Mouse (Mus musculus) limb, embryonic 11.5 days (tissue): ENCODE data around the gene Dlgap5. TPM values are rescaled to one million over a fixed set of nuclear protein-coding genes. Genes with fewer than 3 reads are reported as not detected.
A peak's percentile ranks its signal among the peaks of the same experiment; 100 is the strongest.

Experiments
- ATAC-seq: fragments of 200-750 bp; cut with Nextera tagmentation; 2 replicates; pipeline ENCODE4 v1.8.0; 2017; ENCODE audit warnings: low read depth; ENCODE audit not compliant: insufficient number of reproducible peaks, low FRiP score, low TSS enrichment
- DNase-seq: peaks from one replicate; pipeline ENCODE4 v3.0.0-alpha.2; 2015; ENCODE audit warnings: low spot score
- H3K27ac ChIP-seq: fragments of 300-500 bp; sonication (generic); replicated peaks from 2 replicates; pipeline ENCODE4 v1.5.1; 2014; ENCODE audit warnings: low read depth, mild to moderate bottlenecking, low read length
- H3K27me3 ChIP-seq: fragments of 300-500 bp; sonication (generic); 2 replicates; pipeline ENCODE4 v1.6.1; 2014; ENCODE audit warnings: mild to moderate bottlenecking, low read length, mixed read lengths; ENCODE audit not compliant: control insufficient read depth, insufficient read depth
- H3K36me3 ChIP-seq: fragments of 300-500 bp; sonication (generic); 2 replicates; pipeline ENCODE4 v1.6.1; 2014; ENCODE audit warnings: mild to moderate bottlenecking, low read length, moderate library complexity, mixed read lengths; ENCODE audit not compliant: control insufficient read depth, insufficient read depth
- H3K4me1 ChIP-seq: fragments of 300-500 bp; sonication (generic); 2 replicates; pipeline ENCODE4 v1.6.1; 2014; ENCODE audit warnings: low read length, mixed read lengths; ENCODE audit not compliant: control insufficient read depth, insufficient read depth
- H3K4me2 ChIP-seq: fragments of 300-500 bp; sonication (generic); 2 replicates; pipeline ENCODE4 v1.6.1; 2014; ENCODE audit warnings: low read depth, mild to moderate bottlenecking, moderate library complexity; ENCODE audit not compliant: severe bottlenecking
- H3K4me3 ChIP-seq: fragments of 300-500 bp; sonication (generic); 2 replicates; pipeline ENCODE4 v1.5.1; 2014; ENCODE audit warnings: low read depth, low read length
- H3K9ac ChIP-seq: fragments of 300-500 bp; sonication (generic); 2 replicates; pipeline ENCODE4 v1.6.1; 2014; ENCODE audit warnings: mild to moderate bottlenecking, low read length
- H3K9me3 ChIP-seq: fragments of 300-500 bp; sonication (generic); 2 replicates; pipeline ENCODE4 v1.6.1; 2016; ENCODE audit warnings: low read length; ENCODE audit not compliant: control insufficient read depth
- WGBS: fragments of 180-500 bp; shearing (Covaris S2); extraction: QIAGEN DNeasy Blood & Tissue Kit; methylation state at CpG from one replicate; pipeline ENCODE4 v1.1.7; 2014; 5-methylcytosine and 5-hydroxymethylcytosine counted together
- polyA plus RNA-seq: library from polyadenylated mRNA; unstranded; fragments of >200 nt; fragmentation: Nextera tagmentation; extraction: Ambion mirVana; gene quantifications from 2 replicates; pipeline ENCODE4 v1.2.1, GENCODE M21; 2014

Gene Dlgap5
- polyA plus RNA-seq, 1 experiment from 2014 or later: 79.6 TPM

DNA sequence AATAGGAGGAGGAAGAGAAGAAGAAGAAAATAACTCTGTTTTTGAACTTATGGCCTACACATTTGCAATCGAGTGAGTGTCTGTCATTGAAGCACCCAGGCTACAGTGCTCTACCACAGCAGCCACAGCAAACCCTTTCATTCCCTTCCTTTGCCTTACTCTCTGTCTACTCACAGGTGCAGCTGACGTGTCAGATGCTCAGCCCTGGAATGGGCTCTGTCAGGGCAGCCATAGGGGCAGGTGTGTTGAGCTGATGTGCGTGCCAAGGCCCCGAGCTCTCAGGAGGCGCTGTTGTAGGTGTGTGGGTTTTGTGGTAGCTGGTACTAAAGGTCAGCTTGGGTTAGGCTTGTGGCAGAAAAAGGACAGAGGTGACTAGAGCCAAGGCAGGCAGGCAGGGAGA is 48.5 kb downstream of the Dlgap5 start:
- WGBS: 91% methylated on average over 5 of the region's 5 CpGs
- H3K4me1 ChIP-seq: no peaks in the 10 kb centered on the region
- H3K27me3 ChIP-seq: peaks cover 21% of the 10 kb centered on the region
- no peaks in the 10 kb centered on the region for H3K9me3 ChIP-seq
- H3K9ac ChIP-seq: no peak overlapping the region
- H3K4me2 ChIP-seq: no peak overlapping the region
- no peaks in the 10 kb centered on the region for H3K36me3 ChIP-seq
- ATAC-seq: no peak
- H3K27ac ChIP-seq: no peak overlapping the region
- no peak overlapping the region for H3K4me3 ChIP-seq
- DNase-seq: no peak

DNA sequence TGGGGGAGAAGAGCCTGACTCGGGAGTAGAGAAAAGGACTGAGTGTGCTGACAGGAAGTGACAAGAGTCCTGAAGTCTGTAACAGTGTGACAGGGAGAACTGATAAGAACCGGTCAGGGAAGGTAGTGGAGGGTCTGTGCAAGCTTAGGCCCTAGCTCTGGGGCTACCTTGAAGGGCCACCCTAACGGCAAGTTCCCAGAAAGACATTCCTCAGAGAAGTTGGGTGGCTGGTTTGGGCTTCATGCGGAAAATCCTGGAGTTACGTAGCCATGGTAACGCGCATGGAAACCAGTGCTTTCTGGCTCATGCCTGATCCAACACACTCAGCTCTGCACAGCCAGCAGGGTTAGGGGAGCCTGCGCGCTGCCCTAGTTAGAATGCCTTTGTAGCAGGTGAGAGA is 50.7 kb downstream of the Dlgap5 start, which contains the start of gene Lgals3:
Gene Lgals3, plus strand, starts transcription at position 291 of the 400 bp plus-strand sequence.
- 57% methylated on average over 9 of the region's 9 CpGs for WGBS
- Histone ChIP-seq H3K27ac (no peak within 1 kb of the TSS), H3K4me3 (no peak within 1 kb of the TSS), H3K36me3 (no peaks in the 10 kb centered on the region), H3K4me1 (no peaks in the 10 kb centered on the region), H3K27me3 (0 out of 2 replicates have a peak, but pooled peaks cover 2% of the 10 kb centered on the region), H3K4me2 (no peak within 1 kb of the TSS), H3K9ac (no peak within 1 kb of the TSS), H3K9me3 (no peaks in the 10 kb centered on the region)
- DNase-seq (peak; percentile 55), ATAC-seq (peak; percentile 47; the same call in 1 of the 2 replicates)

GRCm38 (mm10) chr14:47366881-47367321 is 51.3 kb downstream of the Dlgap5 start:
- Histone ChIP-seq H3K9ac (no peak overlapping the region), H3K4me2 (no peak overlapping the region), H3K36me3 (no peaks in the 10 kb centered on the region), H3K27ac (no peak overlapping the region), H3K4me1 (no peaks in the 10 kb centered on the region), H3K9me3 (no peaks in the 10 kb centered on the region), H3K4me3 (no peak overlapping the region), H3K27me3 (0 out of 2 replicates have a peak, but pooled peaks cover 2% of the 10 kb centered on the region)
- 58% methylated on average over 7 of the region's 7 CpGs for WGBS
- ATAC-seq: no peak
- DNase-seq: no peak

- no peaks in the 10 kb centered on the region for H3K4me1 ChIP-seq
- no peaks in the 10 kb centered on the region for H3K36me3 ChIP-seq
- DNase-seq (peak; percentile 39), ATAC-seq (no peak)
- peak overlapping the region; percentile 20; the same call in 1 of the 2 replicates for H3K4me2 ChIP-seq
- H3K27me3 ChIP-seq: 0 out of 2 replicates have a peak, but pooled peaks cover 2% of the 10 kb centered on the region
- H3K9me3 ChIP-seq: no peaks in the 10 kb centered on the region
- H3K27ac ChIP-seq: no peak overlapping the region
- 42% methylated on average over 21 of the region's 21 CpGs for WGBS
- H3K4me3 ChIP-seq: no peak overlapping the region
- H3K9ac ChIP-seq: no peak overlapping the region
These were observed 53.3 kb downstream of the Dlgap5 start for GRCm38 (mm10) chr14:47364742-47365449.

DNA sequence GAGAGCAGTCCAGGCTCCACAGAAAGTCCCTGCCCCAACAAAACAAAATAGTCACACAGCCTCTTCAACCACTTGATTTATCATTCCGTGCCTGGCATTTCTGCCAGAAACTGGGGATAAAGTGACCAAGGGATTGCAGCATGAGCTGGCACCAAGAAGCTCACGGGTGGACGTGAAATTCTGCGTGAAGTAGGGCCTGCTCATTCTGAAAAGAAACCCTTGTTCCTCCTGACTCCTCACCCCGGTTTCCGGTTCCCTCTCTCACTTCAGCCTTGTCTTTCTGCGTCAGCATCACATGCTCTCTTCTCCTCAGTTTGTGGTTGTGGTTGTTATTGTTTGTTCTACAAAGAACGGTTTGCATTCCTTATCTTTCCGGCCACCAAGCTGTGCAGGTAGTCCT is 56.3 kb downstream of the Dlgap5 start:
- H3K9ac ChIP-seq: no peak overlapping the region
- no peak overlapping the region for H3K4me3 ChIP-seq
- no peak for DNase-seq
- 0 out of 2 replicates have a peak, but pooled peaks cover 2% of the 10 kb centered on the region for H3K27me3 ChIP-seq
- ATAC-seq: no peak
- no peak overlapping the region for H3K27ac ChIP-seq
- no peaks in the 10 kb centered on the region for H3K4me1 ChIP-seq
- H3K9me3 ChIP-seq: no peaks in the 10 kb centered on the region
- no peaks in the 10 kb centered on the region for H3K36me3 ChIP-seq
- 83% methylated on average over 9 of the region's 9 CpGs for WGBS
- no peak overlapping the region for H3K4me2 ChIP-seq

- DNase-seq: no peak
- Histone ChIP-seq H3K36me3 (no peaks in the 10 kb centered on the region), H3K27ac (no peak overlapping the region), H3K4me2 (no peak overlapping the region), H3K27me3 (0 out of 2 replicates have a peak, but pooled peaks cover 2% of the 10 kb centered on the region), H3K4me3 (no peak overlapping the region), H3K4me1 (no peaks in the 10 kb centered on the region), H3K9me3 (no peaks in the 10 kb centered on the region), H3K9ac (no peak overlapping the region)
- WGBS: 87% methylated on average over 2 of the region's 2 CpGs
- no peak for ATAC-seq
These were observed 56.8 kb downstream of the Dlgap5 start for GRCm38 (mm10) chr14:47361418-47361817.

- no peak for ATAC-seq
- H3K4me1 ChIP-seq: no peaks in the 10 kb centered on the region
- WGBS: 80% methylated on average over 3 of the region's 3 CpGs
These were observed 58.6 kb downstream of the Dlgap5 start for GRCm38 (mm10) chr14:47359610-47360009.

DNA sequence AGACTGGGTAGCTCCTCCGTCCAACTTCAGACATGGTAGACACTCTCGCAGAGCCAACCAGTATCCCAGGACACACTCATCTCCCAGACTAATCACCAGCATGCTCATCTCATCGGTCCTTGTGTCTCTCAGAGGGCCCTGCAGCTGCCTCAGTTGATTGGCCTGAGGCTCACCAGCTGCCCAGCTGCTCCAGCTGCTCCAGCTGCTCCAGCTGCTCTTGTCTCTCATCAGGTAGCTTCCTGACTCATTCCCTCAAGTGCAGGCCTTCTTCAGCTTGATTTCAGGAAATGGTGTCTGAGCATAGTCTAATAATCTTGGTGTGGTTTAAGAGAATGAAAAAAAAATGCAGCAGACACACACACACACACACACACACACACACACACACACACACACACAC is 61.6 kb downstream of the Dlgap5 start:
- H3K4me1 ChIP-seq: no peaks in the 10 kb centered on the region
- no peak overlapping the region for H3K4me3 ChIP-seq
- H3K36me3 ChIP-seq: no peaks in the 10 kb centered on the region
- DNase-seq (no peak), ATAC-seq (no peak)
- no peaks in the 10 kb centered on the region for H3K9me3 ChIP-seq
- H3K9ac ChIP-seq: no peak overlapping the region
- no peak overlapping the region for H3K27ac ChIP-seq
- WGBS: 86% methylated on average over 3 of the region's 3 CpGs
- H3K27me3 ChIP-seq: no peaks in the 10 kb centered on the region
- no peak overlapping the region for H3K4me2 ChIP-seq

More at GRCm38 (mm10) chr14:47359610-47360009, 58.6 kb downstream of the Dlgap5 start:
- Histone ChIP-seq H3K27me3 (no peaks in the 10 kb centered on the region), H3K4me3 (no peak overlapping the region), H3K4me2 (no peak overlapping the region), H3K36me3 (no peaks in the 10 kb centered on the region), H3K9ac (no peak overlapping the region), H3K9me3 (no peaks in the 10 kb centered on the region), H3K27ac (no peak overlapping the region)
- DNase-seq: no peak
